9 mouse cellular contexts compared by ENCODE assay signal in genomic region chr10:37397271-37397991, GRCm38 (mm10).
DNase-seq lines count a peak whose midpoint lies in the region; ATAC-seq and TF ChIP-seq lines count a peak whose summit lies in the region.
"Had no signal": no experiment of that assay in that cellular context is flagged by ENCODE, and none has a peak within 500 bp of the region (broad histone marks: within the 10 kb centered on the region; RNA-seq: fewer than 3 reads in every experiment).

No protein-coding gene starts in this region.

- peak overlapping the region; percentile 18 for H3K4me3 ChIP-seq in erythroblast, embryonic 14.5 days (replicated peaks)
- peak overlapping the region; percentile 0 for H3K4me3 ChIP-seq in embryonic facial prominence, embryonic 11.5 days (ENCODE audit: low read depth, low read length)
- peak overlapping the region; percentile 23 for H3K4me3 ChIP-seq in liver, embryonic 12.5 days
- H3K4me3 ChIP-seq in neural tube, embryonic 11.5 days (ENCODE audit: low read depth, low read length) = peak overlapping the region; percentile 22
- peak overlapping the region; percentile 38 for H3K4me3 ChIP-seq in stomach, postnatal 0 days (ENCODE audit: low read depth, low read length)

- H3K9me3 ChIP-seq in erythroblast, embryonic 14.5 days (ENCODE audit: control insufficient read depth, low read length) = no peaks in the 10 kb centered on the region
- H3K9me3 ChIP-seq in embryonic facial prominence, embryonic 11.5 days (replicated peaks; ENCODE audit: control insufficient read depth, low read length) = no peaks in the 10 kb centered on the region
- no peaks in the 10 kb centered on the region for H3K9me3 ChIP-seq in liver, embryonic 12.5 days (replicated peaks)
- no peaks in the 10 kb centered on the region for H3K9me3 ChIP-seq in neural tube, embryonic 11.5 days (ENCODE audit: control insufficient read depth, low read length)
- no peaks in the 10 kb centered on the region for H3K9me3 ChIP-seq in stomach, postnatal 0 days (ENCODE audit: control insufficient read depth, low read length)

- H3K4me1 ChIP-seq in erythroblast, embryonic 14.5 days (ENCODE audit: control insufficient read depth) = no peaks in the 10 kb centered on the region
- H3K4me1 ChIP-seq in embryonic facial prominence, embryonic 11.5 days (ENCODE audit: control insufficient read depth, insufficient read depth, low read length) = no peaks in the 10 kb centered on the region
- H3K4me1 ChIP-seq in liver, embryonic 12.5 days = peaks cover 8% of the 10 kb centered on the region; the same call in 1 of the 2 replicates
- H3K4me1 ChIP-seq in neural tube, embryonic 11.5 days (ENCODE audit: control insufficient read depth, insufficient read depth, low read length) = peaks cover 8% of the 10 kb centered on the region; the same call in 1 of the 2 replicates
- no peaks in the 10 kb centered on the region for H3K4me1 ChIP-seq in stomach, postnatal 0 days (replicated peaks; ENCODE audit: control insufficient read depth, insufficient read depth)

- peak overlapping the region; percentile 10 for H3K9ac ChIP-seq in embryonic facial prominence, embryonic 11.5 days (replicated peaks; ENCODE audit: low read length)
- no peak overlapping the region; the same call in 1 of the 2 replicates for H3K9ac ChIP-seq in liver, embryonic 12.5 days
- peak overlapping the region; percentile 42 for H3K9ac ChIP-seq in neural tube, embryonic 11.5 days (ENCODE audit: low read length)
- peak overlapping the region; percentile 48; the same call in 1 of the 2 replicates for H3K9ac ChIP-seq in stomach, postnatal 0 days (ENCODE audit: low read length)

- H3K36me3 ChIP-seq in erythroblast, embryonic 14.5 days (ENCODE audit: control insufficient read depth) = no peaks in the 10 kb centered on the region
- H3K36me3 ChIP-seq in embryonic facial prominence, embryonic 11.5 days (replicated peaks; ENCODE audit: control insufficient read depth, insufficient read depth, low read depth, low read length) = no peaks in the 10 kb centered on the region
- H3K36me3 ChIP-seq in liver, embryonic 12.5 days = no peaks in the 10 kb centered on the region
- no peaks in the 10 kb centered on the region for H3K36me3 ChIP-seq in neural tube, embryonic 11.5 days (ENCODE audit: control insufficient read depth, insufficient read depth, low read length)
- H3K36me3 ChIP-seq in stomach, postnatal 0 days (ENCODE audit: control insufficient read depth, insufficient read depth, low read length) = no peaks in the 10 kb centered on the region

- H3K27ac ChIP-seq in embryonic facial prominence, embryonic 11.5 days (replicated peaks; ENCODE audit: low read depth, low read length) = peak overlapping the region; percentile 60
- H3K27ac ChIP-seq in liver, embryonic 12.5 days = no peak overlapping the region
- H3K27ac ChIP-seq in neural tube, embryonic 11.5 days (ENCODE audit: low read depth, low read length) = peak overlapping the region; percentile 83
- H3K27ac ChIP-seq in stomach, postnatal 0 days (replicated peaks) = peak overlapping the region; percentile 71
- H3K27ac ChIP-seq: macrophage had no signal

- peak; percentile 81 for DNase-seq in embryonic facial prominence, embryonic 11.5 days (ENCODE audit: low spot score)
- peak; percentile 50 to 69 for DNase-seq in heart, adult 9 months (ENCODE audit: low spot score in 2 of 2)
- peak; percentile 2 to 3 for DNase-seq in kidney, adult 8-10 months
- peak; percentile 89 for DNase-seq in neural tube, embryonic 11.5 days (ENCODE audit: low spot score)
- peak; percentile 76 for DNase-seq in stomach, postnatal 0 days (ENCODE audit: low spot score)

- H3K4me2 ChIP-seq in embryonic facial prominence, embryonic 11.5 days (ENCODE audit: low read depth, low read length) = peak overlapping the region; percentile 39
- H3K4me2 ChIP-seq in liver, embryonic 12.5 days = peak overlapping the region; percentile 59
- H3K4me2 ChIP-seq in neural tube, embryonic 11.5 days (ENCODE audit: low read depth) = peak overlapping the region; percentile 51
- H3K4me2 ChIP-seq in stomach, postnatal 0 days (replicated peaks; ENCODE audit: low read depth) = peak overlapping the region; percentile 64

- ATAC-seq in erythroblast, adult 5-6 weeks (replicated peaks; ENCODE audit: low FRiP score, poor library complexity, severe bottlenecking) = no peak
- peak; percentile 97 for ATAC-seq in embryonic facial prominence, embryonic 11.5 days (replicated peaks; ENCODE audit: insufficient number of reproducible peaks, low FRiP score, low TSS enrichment, low read depth)
- ATAC-seq in liver, embryonic 12.5 days = peak; percentile 49
- ATAC-seq in neural tube, embryonic 11.5 days (ENCODE audit: insufficient read depth, low FRiP score, low TSS enrichment) = peak; percentile 97
- ATAC-seq in stomach, postnatal 0 days (ENCODE audit: low FRiP score, low TSS enrichment) = peak; percentile 82

- WGBS in embryonic facial prominence, embryonic 11.5 days = under 1% methylated on average over 18 of the region's 18 CpGs
- 7% methylated on average over 18 of the region's 18 CpGs for WGBS in liver, embryonic 12.5 days (ENCODE audit: insufficient replicate concordance)
- WGBS in neural tube, embryonic 11.5 days = 2% methylated on average over 18 of the region's 18 CpGs
- 6% methylated on average over 18 of the region's 18 CpGs for WGBS in stomach, postnatal 0 days

- no peak for TF ChIP-seq EP300 in stomach, postnatal 0 days (optimal IDR thresholded peaks at IDR 0.05)

- TF ChIP-seq CTCF in stomach, postnatal 0 days (IDR thresholded peaks at IDR 0.05; ENCODE audit: low read depth) = peak; percentile 23; the same call in 1 of the 2 replicates

- H3K27me3 ChIP-seq in erythroblast, embryonic 14.5 days (ENCODE audit: control insufficient read depth) = peaks cover 2% of the 10 kb centered on the region; the same call in 1 of the 2 replicates
- H3K27me3 ChIP-seq in embryonic facial prominence, embryonic 11.5 days (ENCODE audit: control insufficient read depth, insufficient read depth, low read length) = no peaks in the 10 kb centered on the region
- no peaks in the 10 kb centered on the region for H3K27me3 ChIP-seq in liver, embryonic 12.5 days (replicated peaks)
- no peaks in the 10 kb centered on the region for H3K27me3 ChIP-seq in neural tube, embryonic 11.5 days (ENCODE audit: control insufficient read depth, insufficient read depth, low read length)
- H3K27me3 ChIP-seq in stomach, postnatal 0 days (ENCODE audit: control insufficient read depth, insufficient read depth, low read length) = no peaks in the 10 kb centered on the region

Comparison
In these comparisons a context has a peak if more than half of its experiments do, and no peak if none do; other contexts are left out.
1. DNase-seq: peak in every context shown above with its lines; median percentile 89 in neural tube, embryonic 11.5 days; 81 in embryonic facial prominence, embryonic 11.5 days; 76 in stomach, postnatal 0 days; 60 in heart, adult 9 months; 2 in kidney, adult 8-10 months.